Mouse (Mus musculus) ovary, postnatal 10 days (tissue): ENCODE data around the gene Olfr90.
"Not testable (repeated sequence)": the region's sequence is repeated elsewhere in the genome, so short reads cannot be mapped to it uniquely, and the experiment has no call there.

Experiments
- DNase-seq: peaks from one replicate; pipeline ENCODE4 v3.0.0; 2022; ENCODE audit warnings: low spot score

The Olfr90 gene

DNA sequence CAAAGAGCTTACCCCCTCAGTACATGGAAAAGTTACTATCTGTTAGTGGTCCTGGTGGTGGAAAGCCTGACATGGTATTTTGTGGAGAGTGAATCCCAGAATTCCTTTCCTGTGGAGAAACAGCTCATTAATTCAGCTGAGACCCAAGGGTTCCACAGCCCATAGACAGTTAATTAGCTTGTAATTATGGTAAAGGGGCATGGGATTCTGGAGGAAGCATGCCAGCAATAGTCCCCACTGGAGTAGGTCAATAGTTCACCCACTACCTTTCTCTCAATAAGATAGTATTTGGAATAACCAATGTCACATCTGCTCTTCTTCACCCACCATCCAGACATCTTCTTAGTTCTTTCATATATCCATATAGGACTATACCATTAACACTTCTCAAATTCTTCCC is at the start of gene Olfr90:
Gene Olfr90 (minus strand): TSS at position 101 of the 400 bp plus-strand sequence.
- no peak for DNase-seq

DNA sequence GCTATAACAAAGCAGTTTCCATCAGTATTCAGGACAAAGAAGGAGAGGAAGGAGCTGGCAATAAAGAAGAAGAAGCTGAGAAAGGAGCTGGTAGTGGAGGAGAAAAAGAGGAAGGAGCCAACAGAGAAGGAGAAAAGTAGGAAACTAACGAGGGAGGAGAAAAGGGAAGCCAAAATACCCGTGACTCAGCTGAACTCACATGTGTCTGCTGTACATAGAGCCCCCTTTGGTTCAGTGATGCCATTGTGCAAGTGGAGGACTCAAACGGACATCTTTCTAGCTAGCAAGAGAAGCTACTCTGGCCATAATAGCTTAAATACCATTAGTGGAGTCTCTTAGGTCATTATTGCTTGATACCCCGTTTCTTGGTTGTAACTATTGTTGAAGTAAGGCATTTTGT is 43.1 kb upstream of the Olfr90 start:
- not testable (repeated sequence) for DNase-seq

DNA sequence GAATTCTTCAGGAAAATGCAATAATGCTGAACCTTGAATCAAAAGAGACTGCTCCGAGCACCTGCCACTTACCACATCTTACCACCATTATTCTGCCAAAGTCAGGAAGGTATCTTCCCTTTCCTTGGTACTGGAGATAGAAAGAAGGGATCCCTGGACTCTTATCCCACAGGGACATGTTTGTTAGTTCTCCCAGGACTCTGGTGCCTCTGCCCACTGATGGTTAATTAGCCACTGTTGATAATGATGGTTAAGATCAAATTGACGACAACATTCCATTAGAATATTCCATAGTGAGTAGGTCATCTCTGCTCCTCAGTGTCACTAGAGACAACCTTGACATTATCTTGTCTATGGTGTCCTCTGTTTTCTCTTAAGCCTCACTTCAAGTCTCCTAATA is 31.7 kb upstream of the Olfr90 start, which contains the start of gene Olfr92:
Gene Olfr92 (minus strand): TSS at position 101 of the 400 bp plus-strand sequence.
- DNase-seq, result no peak

DNA sequence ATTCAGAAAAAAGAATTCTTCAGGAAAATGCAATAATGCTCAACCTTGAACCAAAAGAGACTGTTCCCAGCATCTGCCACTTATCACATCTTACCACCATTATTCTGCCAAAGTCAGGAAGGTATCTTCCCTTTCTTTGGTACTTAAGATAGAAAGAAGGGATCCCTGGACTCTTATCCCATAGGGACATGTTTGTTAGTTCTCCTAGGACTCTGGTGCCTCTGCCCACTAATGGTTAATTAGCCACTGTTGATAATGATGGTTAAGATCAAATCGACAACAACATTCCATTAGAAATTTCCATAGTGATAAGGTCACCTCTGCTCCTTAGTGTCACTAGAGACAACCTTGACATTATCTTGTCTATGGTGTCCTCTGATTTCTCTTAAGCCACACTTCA is 9.9 kb upstream of the Olfr90 start, which contains the start of gene Olfr91:
Gene Olfr91 (minus strand): TSS at position 101 of the 400 bp plus-strand sequence.
- no peak for DNase-seq

DNA sequence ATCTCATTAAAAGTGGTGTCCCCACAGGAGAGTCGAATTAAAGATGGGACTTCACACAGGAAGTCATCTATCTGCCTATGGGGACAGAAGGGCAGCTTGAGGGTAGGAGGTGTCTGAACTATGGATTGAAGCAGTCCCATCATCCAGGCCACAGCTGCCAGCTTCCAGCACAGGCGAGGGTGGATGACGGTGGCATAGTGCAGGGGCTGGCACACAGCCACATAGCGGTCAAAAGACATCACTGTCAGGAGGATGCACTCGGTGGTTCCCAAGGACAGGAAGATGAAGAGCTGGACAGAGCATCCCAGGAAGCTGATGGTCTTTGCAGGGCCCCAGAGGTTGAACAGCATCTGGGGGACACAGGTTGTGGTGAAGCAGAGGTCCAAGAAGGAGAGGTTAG is 5.0 kb upstream of the Olfr90 start:
- DNase-seq, result no peak

DNA sequence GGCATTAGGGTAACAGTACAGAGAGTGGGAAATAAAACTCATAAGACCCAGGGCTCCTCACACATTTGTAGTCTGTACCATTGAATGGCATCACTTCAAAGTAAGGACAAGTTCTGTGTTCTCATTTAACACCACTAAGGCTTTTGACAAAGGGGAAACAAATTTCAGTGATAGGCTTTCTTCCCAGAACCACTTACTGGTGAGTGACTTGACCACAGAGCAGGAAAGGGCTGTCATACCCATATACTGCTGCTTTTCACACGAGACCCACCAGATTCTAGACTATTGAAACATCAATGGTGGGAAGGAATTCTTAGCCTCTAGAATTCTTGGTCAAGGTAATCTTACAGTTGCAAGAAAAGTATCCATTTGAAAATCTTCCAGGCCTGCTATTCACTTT is 3.9 kb upstream of the Olfr90 start:
- no peak for DNase-seq

DNA sequence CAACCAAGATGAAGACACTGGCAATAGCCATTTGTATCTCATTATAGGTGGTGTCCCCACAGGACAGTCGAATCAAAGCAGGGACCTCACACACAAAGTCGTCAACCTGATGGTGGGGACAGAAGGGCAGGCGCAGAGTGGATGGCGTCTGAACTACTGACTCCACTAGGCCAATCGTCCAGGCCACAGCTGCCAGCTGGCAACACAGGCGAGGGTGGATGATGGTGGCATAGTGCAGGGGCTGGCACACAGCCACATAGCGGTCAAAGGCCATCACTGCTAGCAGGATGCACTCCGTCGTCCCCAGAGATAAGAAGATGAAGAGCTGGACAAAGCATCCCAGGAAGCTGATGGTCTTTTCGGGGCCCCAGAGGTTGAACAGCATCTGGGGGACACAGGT is 2.8 kb downstream of the Olfr90 start:
- DNase-seq, result no peak

DNA sequence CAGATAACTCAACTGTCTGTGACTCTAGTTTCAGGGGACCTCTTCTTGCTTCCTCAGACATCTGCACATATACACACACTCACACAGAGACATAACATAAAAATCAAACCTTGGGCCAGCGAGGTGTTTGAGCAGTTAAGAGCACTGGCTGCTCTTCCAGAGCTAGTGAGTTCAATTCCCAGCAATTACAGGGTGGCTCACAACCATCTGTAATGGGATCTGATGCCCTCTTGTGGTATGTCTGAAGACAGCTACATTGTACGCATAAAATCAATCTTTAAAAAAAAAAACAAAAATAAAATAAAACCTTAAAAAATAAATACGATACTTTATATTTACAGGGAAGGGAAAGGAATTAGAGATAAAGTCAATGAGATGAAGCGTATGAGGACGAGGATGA is 3.7 kb downstream of the Olfr90 start:
- DNase-seq, result no peak

DNA sequence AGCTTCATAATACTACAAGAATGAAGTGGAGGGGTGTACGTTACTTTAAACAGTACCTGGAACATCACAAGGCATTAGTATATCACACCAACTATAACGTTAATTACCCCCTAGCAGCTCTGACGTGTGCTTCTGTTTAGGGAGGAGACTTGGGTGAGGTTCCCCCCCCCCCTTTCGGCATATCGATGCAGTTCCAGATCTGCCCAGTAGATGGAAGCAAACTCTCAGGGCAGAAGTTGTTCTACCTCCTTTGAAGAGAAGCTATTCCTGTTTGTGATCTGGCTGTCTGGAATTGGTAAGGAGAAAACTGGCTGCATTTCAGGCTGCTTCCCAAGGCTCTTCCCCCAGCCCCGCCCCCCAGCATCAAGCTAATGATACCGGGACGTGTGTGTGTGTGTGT is 5.0 kb downstream of the Olfr90 start:
- peak; percentile 29 for DNase-seq

DNA sequence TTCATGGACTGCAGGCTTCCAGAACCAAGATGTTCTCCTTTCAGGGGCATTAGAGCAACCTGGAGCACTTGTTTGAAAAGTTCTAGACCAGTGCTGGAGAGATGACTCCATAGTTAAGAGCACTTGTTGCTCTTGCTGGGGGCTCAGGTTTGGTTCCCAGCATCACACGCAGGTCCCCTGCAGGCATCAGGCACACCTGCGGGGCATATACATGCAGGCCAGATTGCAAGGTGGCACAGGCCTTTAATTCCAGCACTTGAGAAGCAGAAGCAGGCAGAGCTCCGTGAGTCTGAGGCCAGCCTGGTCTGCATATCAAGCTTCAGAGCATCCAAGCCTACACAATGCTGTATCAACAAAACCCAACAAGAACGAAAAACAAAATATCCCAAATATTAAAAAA is 6.6 kb downstream of the Olfr90 start:
- no peak for DNase-seq

DNA sequence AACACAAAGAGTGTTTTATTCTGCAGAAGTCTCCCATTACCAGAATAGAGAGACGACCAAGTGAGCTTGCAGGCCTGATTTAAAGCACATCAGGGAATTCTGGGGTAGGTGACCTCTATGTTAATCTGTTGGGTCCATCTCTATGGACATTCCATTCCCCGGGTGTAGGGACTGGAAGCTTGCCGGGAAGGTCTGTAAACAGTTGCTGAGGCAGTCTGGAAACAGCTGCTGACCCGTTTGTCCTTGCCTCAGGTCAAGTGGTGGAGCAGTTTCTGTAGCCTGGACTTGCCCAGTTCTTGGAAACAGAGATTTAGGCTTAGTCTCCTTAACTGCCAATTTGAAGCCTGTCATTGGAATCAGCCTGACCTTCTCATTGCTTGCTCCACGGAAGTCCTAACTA is 8.2 kb downstream of the Olfr90 start:
- no peak for DNase-seq

DNA sequence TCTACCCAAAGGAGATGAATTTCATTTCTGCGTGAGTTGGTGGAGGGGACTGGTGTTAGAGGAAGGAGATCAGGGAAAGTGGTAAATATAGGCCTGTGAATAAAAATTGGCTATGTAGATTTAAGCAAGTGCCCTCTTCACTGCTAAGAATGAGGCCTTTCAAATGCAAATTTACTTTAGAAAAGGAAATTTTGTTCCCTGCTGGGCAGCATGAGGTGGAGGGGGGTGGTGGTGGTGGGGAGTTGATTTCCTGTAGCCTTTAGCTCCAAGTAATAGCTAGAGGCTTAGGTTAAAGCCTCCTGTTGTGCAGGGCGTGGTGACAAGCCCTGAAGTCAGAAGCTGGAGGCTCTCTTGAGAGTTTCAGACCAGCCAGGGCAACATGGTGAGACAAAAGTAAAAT is 9.3 kb downstream of the Olfr90 start:
- no peak for DNase-seq

DNA sequence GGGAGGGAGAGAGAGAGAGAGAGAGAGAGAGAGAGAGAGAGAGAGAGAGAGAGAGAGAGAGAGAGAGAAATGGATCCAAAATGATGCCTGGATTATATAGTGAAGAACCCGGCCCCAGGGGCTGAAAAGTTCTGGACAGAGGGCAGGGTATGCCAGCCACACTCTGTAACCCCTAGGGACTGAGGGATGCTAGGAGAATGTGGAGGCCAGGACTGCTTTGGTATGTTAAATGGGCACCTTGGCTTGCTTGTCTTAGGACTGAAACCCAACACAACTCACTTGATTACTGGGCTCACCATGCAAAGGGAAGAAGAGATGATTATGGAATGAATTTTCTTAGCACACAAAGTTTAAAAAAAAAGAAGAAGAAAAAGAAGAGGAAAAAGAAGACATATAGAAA is 10.1 kb downstream of the Olfr90 start:
- no peak for DNase-seq

DNA sequence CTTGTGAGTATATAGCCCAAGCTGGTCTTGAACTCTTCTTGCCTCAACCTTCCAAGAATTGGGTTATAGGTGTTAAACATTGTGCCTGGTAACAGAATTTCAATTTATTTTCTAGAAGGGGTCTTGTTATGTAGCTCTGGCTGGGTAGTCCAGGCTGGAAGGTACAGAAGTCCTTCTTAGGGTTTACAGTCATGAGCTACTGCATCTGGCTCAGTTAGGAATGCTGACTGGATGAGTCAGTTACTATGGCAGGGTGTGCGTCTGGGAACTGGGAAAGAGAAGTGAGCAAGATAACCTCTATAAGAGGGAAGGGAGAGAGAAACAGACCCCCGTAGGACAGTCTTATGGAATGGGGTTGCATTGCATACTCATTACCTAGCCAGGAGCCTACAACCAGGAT is 12.5 kb downstream of the Olfr90 start:
- DNase-seq, result no peak

DNA sequence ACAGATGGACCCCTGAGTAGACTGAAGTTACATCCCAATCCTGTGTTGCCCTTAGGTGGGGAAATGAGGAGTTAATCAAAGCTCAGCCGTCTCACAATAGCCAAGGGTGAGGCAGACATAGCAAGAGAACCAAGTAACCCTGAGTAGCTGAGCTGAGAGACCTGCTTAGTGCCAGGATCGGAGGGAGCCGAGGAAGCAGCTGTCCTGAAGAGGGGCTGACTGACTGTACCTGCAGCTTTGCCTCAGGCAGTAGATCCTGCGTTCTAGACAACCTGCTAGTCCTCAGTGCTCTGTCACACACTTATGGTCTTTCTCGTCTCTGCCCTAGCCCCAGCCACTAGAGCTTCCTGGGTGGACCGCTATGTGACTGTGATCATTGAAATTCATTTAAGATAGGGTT is 13.1 kb downstream of the Olfr90 start:
- no peak for DNase-seq

DNA sequence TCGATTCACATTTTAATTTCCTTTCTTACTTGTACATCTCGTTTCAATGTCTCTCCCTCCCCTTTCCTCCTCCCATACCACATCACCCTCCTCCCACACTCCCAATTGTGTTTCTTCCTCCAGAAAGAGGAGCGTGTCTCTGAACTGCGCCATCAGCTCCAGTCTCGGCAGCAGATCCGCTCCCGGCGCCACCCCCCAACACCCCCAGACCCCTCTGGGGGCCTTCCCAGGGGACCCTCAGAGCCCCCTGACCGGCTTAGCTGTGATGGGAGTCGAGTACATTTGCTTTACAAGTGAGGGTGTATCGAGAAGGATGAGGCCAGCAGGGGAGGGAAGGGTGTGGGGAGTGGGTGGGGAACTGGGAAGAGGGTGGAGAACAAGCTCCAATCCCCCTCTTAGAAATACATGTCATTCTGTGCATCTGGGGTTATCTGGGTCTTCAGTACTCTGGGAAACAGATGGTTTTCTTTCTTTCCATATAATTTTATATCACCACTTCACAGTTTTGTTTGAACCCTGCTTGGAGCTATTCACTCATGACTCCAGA is 15.5 kb downstream of the Olfr90 start:
- no peak for DNase-seq

DNA sequence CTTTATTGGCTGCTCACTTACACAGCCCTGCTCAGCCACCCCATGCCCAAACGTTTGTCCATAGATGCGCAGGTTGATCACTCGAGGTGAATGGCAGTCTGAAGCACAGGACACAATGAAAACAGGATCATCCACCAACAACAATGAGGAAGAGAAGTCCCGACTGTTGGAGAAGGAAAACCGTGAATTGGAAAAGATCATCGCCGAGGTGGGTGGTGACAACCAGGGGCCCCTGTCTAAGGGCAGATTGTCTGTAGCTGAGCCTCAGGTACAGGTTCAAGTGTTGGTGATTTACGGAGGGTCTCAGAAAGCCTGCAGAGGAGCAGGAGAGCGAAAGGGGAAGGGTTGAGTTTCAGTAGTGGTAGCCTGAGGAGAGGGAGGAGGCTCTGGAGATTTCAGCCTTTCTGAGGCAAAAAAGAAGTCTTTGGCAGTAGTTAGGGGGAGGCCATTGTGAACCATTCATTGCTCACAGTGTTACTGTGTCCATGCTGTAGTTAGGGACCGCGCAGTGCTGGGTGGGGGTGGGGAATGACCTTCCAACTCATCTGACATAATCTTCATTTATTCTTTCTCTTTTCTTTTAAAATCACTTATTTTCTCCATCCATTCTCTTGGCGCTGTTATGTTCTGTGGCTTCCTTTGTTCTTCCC is 16.1 kb downstream of the Olfr90 start:
- DNase-seq, result no peak

DNA sequence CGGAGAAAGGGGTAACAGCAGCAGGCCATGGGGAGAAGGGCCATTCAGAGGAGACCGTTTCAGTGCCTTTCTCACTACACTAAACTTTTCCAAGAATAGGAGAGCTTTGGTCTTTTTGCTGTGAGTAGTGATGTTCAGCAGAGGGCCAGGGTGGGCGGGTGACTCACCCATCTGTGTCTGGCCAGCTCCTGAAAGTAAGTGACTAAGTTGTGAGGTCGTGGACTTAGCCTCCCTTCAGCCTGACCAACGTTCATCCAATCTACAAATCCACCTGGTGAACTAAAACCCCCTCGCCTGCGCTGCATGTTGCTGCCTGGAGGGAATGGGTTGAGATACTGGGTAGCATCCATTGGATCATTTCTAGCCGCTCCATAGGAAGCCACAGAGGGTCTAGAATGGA is 18.2 kb downstream of the Olfr90 start:
- no peak for DNase-seq

DNA sequence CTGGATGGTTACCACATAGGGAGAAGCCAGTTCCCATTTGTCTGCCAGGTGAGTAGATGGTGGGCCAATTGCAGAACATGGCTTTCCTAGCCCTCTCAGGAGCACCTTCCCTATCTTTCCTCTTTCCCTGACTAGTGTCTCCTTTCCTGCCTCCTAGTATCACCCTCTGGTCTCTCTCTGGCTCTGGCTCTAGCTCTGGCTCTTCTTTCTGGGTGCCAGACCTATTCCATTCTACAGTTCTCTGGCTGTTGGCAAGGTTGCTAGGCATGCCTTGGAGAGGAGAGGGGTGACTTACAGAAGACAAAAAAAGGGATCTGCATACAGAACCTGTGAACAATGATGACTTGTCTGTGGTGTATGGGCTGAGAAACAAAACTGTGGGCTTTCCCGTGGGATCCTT is 20.4 kb downstream of the Olfr90 start:
- no peak for DNase-seq

DNA sequence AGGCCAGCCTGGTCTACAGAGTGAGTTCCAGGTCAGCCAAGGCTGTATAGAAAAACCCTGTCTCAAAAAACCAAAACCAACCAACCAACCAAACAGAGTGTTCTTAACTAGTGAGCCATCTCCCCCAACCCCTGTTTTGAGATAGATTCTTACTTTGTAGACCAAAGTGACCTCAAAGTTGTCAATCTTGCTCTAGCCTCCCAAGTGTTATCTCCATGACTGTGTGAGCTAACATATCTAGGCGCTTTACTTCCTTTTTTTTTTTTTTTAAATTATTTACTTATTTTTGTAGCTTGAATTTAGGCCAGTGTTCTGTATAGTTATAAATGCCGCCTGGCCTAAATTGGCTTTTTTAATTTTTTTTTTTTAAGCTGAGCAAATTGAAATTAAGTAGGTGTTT is 22.3 kb downstream of the Olfr90 start:
- no peak for DNase-seq

DNA sequence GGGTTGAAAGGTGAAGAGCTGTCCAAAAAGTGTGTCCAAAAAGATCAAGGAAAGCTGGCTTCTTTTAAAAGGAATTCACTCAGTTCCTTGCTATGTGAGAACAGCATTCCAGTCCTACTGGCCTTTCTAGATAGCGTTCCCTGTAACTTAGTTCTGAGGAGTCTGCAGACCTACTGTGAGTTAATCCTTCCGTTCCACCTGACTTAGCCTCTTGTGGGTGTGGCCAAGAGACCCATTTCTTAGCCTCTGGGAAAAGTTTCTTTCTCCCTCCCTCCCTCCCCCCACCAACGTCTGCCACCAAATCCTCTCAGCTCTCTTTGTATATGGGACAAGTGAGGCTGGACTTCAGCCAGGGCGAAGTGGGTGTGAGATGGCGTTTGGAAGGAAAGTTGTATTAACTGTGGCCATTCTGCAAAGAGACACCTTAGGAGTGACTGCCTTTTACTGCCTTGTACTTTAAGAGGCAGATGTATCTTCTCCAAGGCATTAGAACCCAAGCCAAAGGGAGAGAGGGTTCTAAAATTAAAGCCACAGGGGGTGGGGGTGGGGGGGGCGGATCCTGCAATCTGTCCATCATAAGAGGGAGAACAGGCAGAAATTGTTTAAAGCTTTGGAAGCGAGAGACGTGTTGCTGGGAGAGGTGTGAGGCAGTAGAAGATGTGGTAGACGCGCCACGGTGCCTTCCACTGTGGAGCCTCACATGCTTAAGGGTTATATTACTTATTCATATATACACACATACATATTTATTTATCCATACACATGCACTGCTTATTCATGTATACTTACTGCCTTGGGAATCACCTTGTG is 24.4 kb downstream of the Olfr90 start:
- DNase-seq, result no peak

DNA sequence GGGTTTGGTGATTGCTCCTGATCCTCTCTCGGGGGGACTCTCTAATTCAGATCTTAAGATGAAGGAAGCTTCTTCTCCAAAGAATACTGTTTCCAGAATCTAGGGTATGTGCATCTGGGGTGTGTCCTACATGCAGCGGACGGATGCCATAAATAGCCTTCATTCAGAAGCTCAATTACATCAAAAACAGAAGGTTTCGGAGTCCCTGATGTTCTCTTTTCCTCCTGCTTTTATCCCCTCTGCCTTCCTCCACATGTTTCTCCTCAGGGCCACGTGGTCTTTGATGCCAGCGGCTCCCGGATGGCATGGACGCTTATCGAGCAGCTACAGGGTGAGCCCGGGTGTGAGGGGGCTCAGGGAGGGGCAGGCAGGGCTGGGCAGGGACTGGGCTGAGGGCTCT is 25.2 kb downstream of the Olfr90 start:
- no peak for DNase-seq

DNA sequence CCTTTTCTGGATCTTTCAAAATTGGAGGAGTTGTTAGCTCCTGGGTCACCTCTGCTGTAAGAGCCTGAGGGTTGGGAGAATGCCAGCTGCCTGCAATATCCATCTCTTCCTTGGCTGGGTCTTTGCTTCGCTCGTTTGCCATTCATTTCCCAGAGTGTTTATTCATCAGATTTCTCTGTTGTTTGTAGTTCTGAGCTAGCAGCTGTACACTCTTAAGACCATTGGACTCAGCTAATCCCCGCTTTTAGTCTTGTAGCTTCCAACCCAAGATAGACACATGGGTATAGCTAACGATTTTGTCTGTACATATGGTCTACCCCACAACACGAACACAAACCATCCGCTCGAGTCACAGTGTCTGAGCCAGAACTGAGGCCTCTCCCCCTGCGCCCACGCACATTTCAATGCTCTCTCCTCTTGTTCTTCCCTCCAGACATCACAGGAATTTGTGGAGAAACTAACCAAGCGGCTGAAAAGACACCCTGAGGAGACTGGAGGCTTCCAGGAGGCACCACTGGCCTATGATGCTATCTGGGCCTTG is 26.1 kb downstream of the Olfr90 start:
- DNase-seq, result no peak
